Mouse (Mus musculus): ENCODE results near the gene Faiml. TPM values are rescaled to one million over a fixed set of nuclear protein-coding genes. Genes with fewer than 3 reads are reported as not detected.
A peak's percentile ranks its signal among the peaks of the same experiment; 100 is the strongest.

The Faiml gene
- polyA plus RNA-seq, 1 experiment: 15.7 TPM

DNA sequence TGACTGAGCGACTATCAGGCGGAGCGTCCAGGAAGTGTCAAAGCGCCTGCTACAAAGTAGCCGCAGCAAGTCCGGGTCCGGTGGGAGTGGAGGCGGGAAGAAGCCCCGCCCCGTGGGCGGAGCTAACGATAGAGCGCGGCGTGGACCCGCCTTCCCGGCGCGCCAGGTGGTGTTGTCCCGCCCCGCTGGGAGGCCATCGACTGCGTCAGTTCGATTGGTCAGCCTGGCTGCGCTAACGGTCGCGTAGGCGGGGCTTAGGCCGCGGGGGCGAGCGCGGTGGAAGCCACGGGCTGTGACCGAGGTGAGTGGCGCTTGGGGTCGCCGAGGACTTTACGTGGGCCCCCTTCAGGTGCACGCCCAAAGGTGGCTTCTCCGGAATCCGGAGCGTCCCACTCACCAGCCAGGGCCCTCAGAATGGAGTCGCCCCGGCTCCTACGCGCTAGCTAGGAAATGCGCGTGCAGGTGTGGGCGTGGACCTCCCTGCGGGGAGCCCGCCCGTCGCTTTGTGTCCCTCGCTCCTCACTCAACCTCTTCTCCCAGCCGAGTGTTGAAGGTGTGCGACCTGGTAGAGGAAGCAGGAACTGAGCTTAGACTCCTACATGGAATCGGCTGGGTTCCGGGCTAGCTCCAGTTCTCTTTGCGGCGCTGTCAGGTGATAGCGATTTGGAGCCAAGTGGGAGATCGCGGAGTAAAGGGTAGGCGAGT lies 6.3 kb upstream of the Faiml start, which contains the start of gene Cep70:
Gene Cep70 (plus strand): TSS at position 178 of the 705 bp plus-strand sequence.
- H3K27me3 ChIP-seq (ENCODE audit: control insufficient read depth, insufficient read depth, low read length): no peaks in the 10 kb centered on the region
- peak; percentile 95 for TF ChIP-seq POLR2A (IDR thresholded peaks at IDR 0.05; ENCODE audit: control insufficient read depth, low read depth, low read length)
- TF ChIP-seq CTCF (IDR thresholded peaks at IDR 0.05; ENCODE audit: control insufficient read depth, insufficient read depth, insufficient replicate concordance, low read depth, low read length): no peak
- peak within 1 kb of the TSS; percentile 97 for H3K4me3 ChIP-seq (ENCODE audit: control insufficient read depth, low read depth, low read length)
- no peaks in the 10 kb centered on the region for H3K36me3 ChIP-seq (ENCODE audit: control insufficient read depth, insufficient read depth, low read length)
- peak within 1 kb of the TSS; percentile 94 for H3K27ac ChIP-seq (ENCODE audit: control insufficient read depth, insufficient read depth, low read depth, low read length)
- H3K4me1 ChIP-seq (ENCODE audit: control insufficient read depth, insufficient read depth, low read length): peaks cover 2% of the 10 kb centered on the region

DNA sequence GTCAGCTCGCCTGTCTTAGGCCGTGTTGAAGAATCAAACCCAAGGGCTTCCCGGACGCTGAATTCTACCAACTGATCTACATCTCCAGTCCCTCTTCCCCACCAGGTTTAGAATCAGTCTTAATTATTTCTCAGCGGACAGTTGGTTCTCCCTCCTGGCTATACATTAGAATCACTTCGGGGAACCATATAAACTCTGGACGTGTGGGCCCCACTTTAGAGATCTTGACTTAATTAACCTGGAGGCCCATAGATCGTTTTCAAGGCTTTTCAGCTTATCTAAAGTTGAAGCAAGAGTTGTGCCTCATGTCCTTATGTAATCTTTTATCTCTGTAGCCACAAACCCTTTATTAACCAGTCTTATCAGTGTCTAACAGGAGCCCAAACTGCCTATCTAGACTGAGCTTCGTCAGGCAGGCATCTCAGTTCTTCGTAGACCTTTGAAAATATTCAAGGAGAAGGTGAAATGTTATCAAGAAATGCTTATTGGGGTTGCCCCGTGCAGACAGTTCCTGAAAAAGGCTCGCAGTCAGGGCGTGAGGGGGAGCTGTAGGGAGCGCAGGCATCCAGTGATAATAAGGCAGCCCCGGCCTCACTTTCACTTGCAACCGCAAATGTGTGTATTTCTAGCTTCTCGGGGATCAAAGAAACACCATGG lies 5.6 kb upstream of the Faiml start:
- H3K4me3 ChIP-seq (ENCODE audit: control insufficient read depth, low read depth, low read length): peak overlapping the region; percentile 97
- peak overlapping the region; percentile 91 for H3K27ac ChIP-seq (ENCODE audit: control insufficient read depth, insufficient read depth, low read depth, low read length)
- TF ChIP-seq POLR2A (IDR thresholded peaks at IDR 0.05; ENCODE audit: control insufficient read depth, low read depth, low read length): no peak
- no peak for TF ChIP-seq CTCF (IDR thresholded peaks at IDR 0.05; ENCODE audit: control insufficient read depth, insufficient read depth, insufficient replicate concordance, low read depth, low read length)
- no peaks in the 10 kb centered on the region for H3K36me3 ChIP-seq (ENCODE audit: control insufficient read depth, insufficient read depth, low read length)
- H3K4me1 ChIP-seq (ENCODE audit: control insufficient read depth, insufficient read depth, low read length): peaks cover 2% of the 10 kb centered on the region
- H3K27me3 ChIP-seq (ENCODE audit: control insufficient read depth, insufficient read depth, low read length): no peaks in the 10 kb centered on the region

DNA sequence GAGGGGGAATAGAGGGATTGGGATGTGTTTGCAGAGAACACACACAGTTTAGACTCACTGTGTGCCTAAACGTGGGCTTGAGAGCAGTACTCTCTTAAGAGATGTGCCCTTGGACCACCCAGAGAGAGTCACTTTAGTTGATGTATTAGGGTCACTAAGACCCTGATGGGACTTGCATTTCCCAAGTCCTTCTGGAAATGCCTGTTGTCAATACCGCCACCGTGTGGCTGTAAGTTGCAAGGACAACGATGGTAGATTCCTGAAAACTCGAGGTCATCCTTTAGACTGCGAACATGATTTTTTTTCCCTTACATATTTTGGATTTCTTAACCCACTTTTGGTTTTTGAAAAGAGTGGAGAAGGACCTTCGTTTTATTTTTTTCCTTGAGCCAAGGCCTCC lies 5.0 kb upstream of the Faiml start:
- Histone ChIP-seq H3K36me3 (ENCODE audit: control insufficient read depth, insufficient read depth, low read length) (no peaks in the 10 kb centered on the region), H3K27ac (ENCODE audit: control insufficient read depth, insufficient read depth, low read depth, low read length) (peak overlapping the region; percentile 91), H3K4me3 (ENCODE audit: control insufficient read depth, low read depth, low read length) (peak overlapping the region; percentile 97), H3K27me3 (ENCODE audit: control insufficient read depth, insufficient read depth, low read length) (no peaks in the 10 kb centered on the region), H3K4me1 (ENCODE audit: control insufficient read depth, insufficient read depth, low read length) (peaks cover 2% of the 10 kb centered on the region)
- TF ChIP-seq CTCF (IDR thresholded peaks at IDR 0.05; ENCODE audit: control insufficient read depth, insufficient read depth, insufficient replicate concordance, low read depth, low read length): no peak
- no peak for TF ChIP-seq POLR2A (IDR thresholded peaks at IDR 0.05; ENCODE audit: control insufficient read depth, low read depth, low read length)

DNA sequence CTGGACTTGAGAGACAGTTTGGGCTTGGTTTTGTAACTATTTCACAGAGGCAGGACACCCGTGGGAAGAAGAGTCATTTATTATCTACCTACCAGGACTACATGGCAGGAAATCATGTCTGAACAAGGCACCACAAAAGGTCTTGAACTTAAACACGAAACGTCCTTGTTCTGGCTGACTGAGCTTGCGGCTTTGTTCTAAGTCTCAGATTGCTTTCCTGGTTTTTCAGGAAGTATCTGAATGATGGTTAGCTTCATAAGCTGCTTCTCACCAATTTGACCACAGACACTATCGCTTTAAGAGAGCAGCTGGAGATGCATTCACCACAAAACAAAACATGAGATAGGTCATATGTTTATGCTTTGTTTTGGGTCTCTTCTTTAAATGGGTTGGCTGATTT lies 3.5 kb upstream of the Faiml start:
- no peaks in the 10 kb centered on the region for H3K36me3 ChIP-seq (ENCODE audit: control insufficient read depth, insufficient read depth, low read length)
- no peak overlapping the region for H3K4me3 ChIP-seq (ENCODE audit: control insufficient read depth, low read depth, low read length)
- peaks cover 4% of the 10 kb centered on the region for H3K4me1 ChIP-seq (ENCODE audit: control insufficient read depth, insufficient read depth, low read length)
- TF ChIP-seq POLR2A (IDR thresholded peaks at IDR 0.05; ENCODE audit: control insufficient read depth, low read depth, low read length): no peak
- TF ChIP-seq CTCF (IDR thresholded peaks at IDR 0.05; ENCODE audit: control insufficient read depth, insufficient read depth, insufficient replicate concordance, low read depth, low read length): no peak
- H3K27ac ChIP-seq (ENCODE audit: control insufficient read depth, insufficient read depth, low read depth, low read length): no peak overlapping the region
- no peaks in the 10 kb centered on the region for H3K27me3 ChIP-seq (ENCODE audit: control insufficient read depth, insufficient read depth, low read length)

DNA sequence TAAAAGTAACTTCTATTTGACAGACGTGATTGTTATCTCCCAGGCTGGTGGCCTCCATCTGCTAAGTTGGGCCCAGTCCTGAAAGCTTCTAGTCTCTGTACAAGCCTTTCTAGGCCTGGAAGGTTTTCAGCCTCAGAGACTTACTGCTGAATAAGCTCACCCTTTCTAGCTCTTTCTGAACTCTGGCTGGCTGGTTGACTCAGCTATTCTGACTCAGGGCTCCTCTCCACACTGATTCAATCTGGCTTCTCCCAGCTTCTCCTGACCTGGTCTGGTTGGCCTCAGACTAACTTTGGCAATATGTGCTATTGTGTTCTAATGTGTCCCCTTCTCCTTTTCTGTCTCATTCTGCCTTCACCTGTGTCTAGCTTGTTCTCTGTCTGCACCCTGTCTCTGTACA lies 2.2 kb upstream of the Faiml start:
- H3K27ac ChIP-seq (ENCODE audit: control insufficient read depth, insufficient read depth, low read depth, low read length): no peak overlapping the region
- no peaks in the 10 kb centered on the region for H3K27me3 ChIP-seq (ENCODE audit: control insufficient read depth, insufficient read depth, low read length)
- no peak overlapping the region for H3K4me3 ChIP-seq (ENCODE audit: control insufficient read depth, low read depth, low read length)
- peaks cover 2% of the 10 kb centered on the region for H3K4me1 ChIP-seq (ENCODE audit: control insufficient read depth, insufficient read depth, low read length)
- H3K36me3 ChIP-seq (ENCODE audit: control insufficient read depth, insufficient read depth, low read length): no peaks in the 10 kb centered on the region
- TF ChIP-seq CTCF (IDR thresholded peaks at IDR 0.05; ENCODE audit: control insufficient read depth, insufficient read depth, insufficient replicate concordance, low read depth, low read length) (no peak), POLR2A (IDR thresholded peaks at IDR 0.05; ENCODE audit: control insufficient read depth, low read depth, low read length) (no peak)

DNA sequence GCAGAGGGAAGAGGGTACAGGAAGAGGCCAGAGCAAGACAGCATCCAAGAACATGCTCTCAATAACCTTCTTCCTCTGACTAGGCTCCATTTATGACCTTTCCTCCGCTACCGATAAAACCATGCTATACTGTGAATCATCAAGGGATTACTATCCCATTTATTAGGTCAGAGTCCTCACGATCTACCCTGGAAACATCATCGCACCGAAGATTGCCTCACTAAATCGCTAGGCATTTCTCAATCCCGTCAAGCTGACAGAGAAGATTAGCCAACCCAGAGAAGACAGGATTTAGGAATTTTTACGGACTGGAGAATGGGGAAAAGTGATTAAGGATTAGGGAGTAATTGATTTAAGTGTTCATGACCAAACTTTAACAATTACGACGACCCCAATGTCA lies 1.2 kb upstream of the Faiml start:
- H3K27me3 ChIP-seq (ENCODE audit: control insufficient read depth, insufficient read depth, low read length): no peaks in the 10 kb centered on the region
- H3K4me3 ChIP-seq (ENCODE audit: control insufficient read depth, low read depth, low read length): peak overlapping the region; percentile 46
- H3K36me3 ChIP-seq (ENCODE audit: control insufficient read depth, insufficient read depth, low read length): no peaks in the 10 kb centered on the region
- peaks cover 2% of the 10 kb centered on the region for H3K4me1 ChIP-seq (ENCODE audit: control insufficient read depth, insufficient read depth, low read length)
- TF ChIP-seq CTCF (IDR thresholded peaks at IDR 0.05; ENCODE audit: control insufficient read depth, insufficient read depth, insufficient replicate concordance, low read depth, low read length) (no peak), POLR2A (IDR thresholded peaks at IDR 0.05; ENCODE audit: control insufficient read depth, low read depth, low read length) (no peak)
- H3K27ac ChIP-seq (ENCODE audit: control insufficient read depth, insufficient read depth, low read depth, low read length): no peak overlapping the region

DNA sequence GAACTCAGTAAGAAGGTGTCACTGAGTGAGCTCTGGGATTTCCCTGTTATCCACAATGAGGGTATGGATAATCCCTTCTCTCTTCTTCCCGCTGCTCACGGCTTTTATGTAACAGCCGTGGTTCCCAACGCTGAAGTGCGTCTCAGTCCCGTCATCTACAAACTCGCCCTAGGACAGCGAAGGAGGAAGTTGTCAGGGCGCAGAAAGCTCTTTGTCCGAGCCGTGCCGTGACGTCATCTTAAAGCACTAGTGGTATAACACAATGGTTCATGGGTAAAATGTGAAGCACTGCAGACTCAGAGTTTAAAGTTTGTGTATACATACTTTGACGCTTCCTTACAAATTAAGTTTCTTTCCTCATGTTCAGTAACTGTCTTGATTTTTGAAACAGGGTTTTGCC lies 7.6 kb downstream of the Faiml start:
- H3K4me1 ChIP-seq (ENCODE audit: control insufficient read depth, insufficient read depth, low read length): no peaks in the 10 kb centered on the region
- H3K27me3 ChIP-seq (ENCODE audit: control insufficient read depth, insufficient read depth, low read length): no peaks in the 10 kb centered on the region
- no peak for TF ChIP-seq CTCF (IDR thresholded peaks at IDR 0.05; ENCODE audit: control insufficient read depth, insufficient read depth, insufficient replicate concordance, low read depth, low read length)
- TF ChIP-seq POLR2A (IDR thresholded peaks at IDR 0.05; ENCODE audit: control insufficient read depth, low read depth, low read length): no peak
- no peak overlapping the region for H3K4me3 ChIP-seq (ENCODE audit: control insufficient read depth, low read depth, low read length)
- no peak overlapping the region for H3K27ac ChIP-seq (ENCODE audit: control insufficient read depth, insufficient read depth, low read depth, low read length)
- no peaks in the 10 kb centered on the region for H3K36me3 ChIP-seq (ENCODE audit: control insufficient read depth, insufficient read depth, low read length)

Measured in testis, adult 2 months (tissue).